Mouse (Mus musculus) heart, adult 2 months (tissue): ENCODE data around the gene Trf.

Experiments used
- CTCF ChIP-seq: fragments of 200-600 bp; IDR thresholded peaks from 2 replicates; pipeline ENCODE4 v1.8.1; 2022; ENCODE audit warnings: antibody characterized with exemption, mild to moderate bottlenecking, moderate library complexity
- EP300 ChIP-seq: fragments of 200-500 bp; IDR thresholded peaks from 2 replicates; pipeline ENCODE4 v1.6.1; 2011; ENCODE audit warnings: low read depth, low read length, control low read depth; ENCODE audit not compliant: insufficient read depth
- POLR2A ChIP-seq: fragments of 200-500 bp; IDR thresholded peaks from 2 replicates; pipeline ENCODE4 v1.6.1; 2011; ENCODE audit warnings: mild to moderate bottlenecking, low read depth, low read length, control low read depth; ENCODE audit not compliant: insufficient read depth

DNA sequence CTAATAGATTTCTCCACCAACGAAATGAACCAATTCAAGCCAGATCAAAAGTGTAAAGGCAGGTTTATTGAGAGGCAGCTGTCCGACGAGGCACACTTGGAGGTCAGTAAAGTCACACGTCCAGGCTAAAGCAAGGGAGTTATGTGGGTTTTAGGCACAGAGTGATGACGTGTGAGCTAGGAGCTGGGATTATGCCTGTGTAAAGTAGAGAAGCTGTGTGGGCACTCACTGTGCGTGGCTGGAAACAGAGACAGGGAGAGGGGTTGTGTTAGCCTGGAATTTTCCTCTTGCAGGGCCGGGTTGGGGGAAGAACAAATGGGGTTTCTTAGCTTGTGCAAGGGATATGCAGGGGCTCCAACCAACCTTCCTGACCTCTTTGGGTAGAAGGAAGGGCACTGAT lies 61.5 kb downstream of the Trf start:
- TF ChIP-seq POLR2A (no peak), CTCF (no peak), EP300 (no peak)
